Mouse (Mus musculus): ENCODE data around the gene D17H6S53E.

DNA sequence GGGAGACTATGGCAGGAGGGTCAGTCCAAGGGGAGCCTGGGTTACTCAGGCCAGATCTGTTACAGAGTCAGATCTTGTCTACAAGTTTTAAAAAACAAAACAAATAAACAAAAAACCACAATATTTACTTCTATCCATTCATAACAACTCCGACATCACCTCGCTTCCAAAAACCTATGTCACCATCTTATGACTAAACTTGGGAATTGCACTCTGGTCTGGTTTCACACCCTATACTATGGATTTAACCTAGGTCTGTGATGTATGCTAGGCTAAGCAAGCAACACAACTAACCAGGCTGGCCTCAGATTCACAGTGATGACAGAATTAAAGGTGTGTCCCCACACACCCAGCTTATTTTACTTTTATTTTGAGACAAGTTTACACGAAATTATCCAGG lies 19.7 kb upstream of the D17H6S53E start:
- TF ChIP-seq POLR2A (IDR thresholded peaks at IDR 0.05; ENCODE audit: borderline replicate concordance, extremely low read depth, insufficient read depth, insufficient read length, poor library complexity, severe bottlenecking) (no peak), CTCF (IDR thresholded peaks at IDR 0.05; ENCODE audit: borderline replicate concordance, extremely low read depth, insufficient read depth, insufficient read length) (no peak; the same call in 1 of the 2 replicates)
